Mouse (Mus musculus): Measurements from ENCODE around the gene Vars2.

DNA sequence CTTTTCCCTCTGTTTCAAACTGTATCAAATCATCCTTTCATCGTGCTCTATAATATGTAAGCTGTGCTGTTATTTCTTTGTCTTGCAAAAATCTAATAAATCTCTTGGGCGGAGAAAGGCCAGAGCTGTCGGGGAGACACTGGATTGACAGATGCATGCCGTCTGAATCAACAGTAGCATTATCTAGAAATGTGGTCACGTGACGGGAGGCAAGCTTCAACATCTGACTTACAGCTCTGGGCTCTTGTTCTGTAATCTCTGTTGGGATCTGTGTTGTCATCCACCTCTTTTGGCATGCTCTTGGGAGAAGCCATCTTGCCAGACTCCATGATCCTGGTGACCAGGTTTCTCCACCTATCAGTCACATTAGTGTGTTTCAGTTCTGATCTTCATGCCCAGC lies 49.7 kb upstream of the Vars2 start:
- TF ChIP-seq CTCF (IDR thresholded peaks at IDR 0.05; ENCODE audit: insufficient read depth, low read length), result no peak
- TF ChIP-seq POLR2A (IDR thresholded peaks at IDR 0.05; ENCODE audit: borderline replicate concordance, extremely low read depth, low read depth, low read length), result no peak

Data from lung, adult 2 months (tissue).